Mouse (Mus musculus): ENCODE measurements around the gene Onecut1.

Onecut1 gene

DNA sequence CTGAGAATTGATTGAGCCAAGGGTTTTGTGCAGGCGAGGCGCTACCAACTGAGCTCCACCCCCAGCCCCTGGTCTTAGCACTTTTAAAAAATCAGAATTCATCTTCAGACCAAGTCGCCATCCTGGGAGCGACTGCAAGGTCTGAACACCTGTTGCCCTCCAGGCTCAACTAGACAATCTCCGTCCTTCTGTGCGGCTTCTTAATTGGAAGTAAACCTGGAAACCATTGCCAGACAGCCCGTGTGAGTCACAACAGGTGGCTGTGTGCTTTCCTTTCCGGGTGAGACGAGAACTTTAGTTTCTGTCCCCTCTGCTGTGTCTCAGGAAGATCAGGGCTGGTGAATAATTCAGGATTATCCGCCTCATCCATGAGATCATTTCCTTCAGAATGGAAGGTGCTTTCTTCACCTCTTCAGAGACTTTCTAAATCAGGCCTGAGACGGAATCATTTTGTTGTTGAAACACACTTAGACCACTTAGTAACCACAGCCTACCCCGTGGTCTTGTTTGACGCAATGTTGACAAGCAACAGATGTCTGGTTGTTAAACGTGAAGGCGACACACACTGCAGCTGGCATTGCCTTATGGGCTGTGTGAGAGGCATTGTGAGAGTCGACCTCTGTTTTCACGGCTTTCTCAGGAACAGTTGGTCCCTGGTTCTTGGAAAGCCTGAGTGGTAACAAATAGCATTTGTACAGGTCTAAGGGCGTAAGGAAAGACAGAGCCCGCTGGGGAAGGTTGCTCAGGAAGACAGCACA is 51.1 kb downstream of the Onecut1 start:
- DNase-seq, result no peak

GRCm38 (mm10) chr9:74915611-74916010 is 53.9 kb downstream of the Onecut1 start:
- DNase-seq, result no peak

DNA sequence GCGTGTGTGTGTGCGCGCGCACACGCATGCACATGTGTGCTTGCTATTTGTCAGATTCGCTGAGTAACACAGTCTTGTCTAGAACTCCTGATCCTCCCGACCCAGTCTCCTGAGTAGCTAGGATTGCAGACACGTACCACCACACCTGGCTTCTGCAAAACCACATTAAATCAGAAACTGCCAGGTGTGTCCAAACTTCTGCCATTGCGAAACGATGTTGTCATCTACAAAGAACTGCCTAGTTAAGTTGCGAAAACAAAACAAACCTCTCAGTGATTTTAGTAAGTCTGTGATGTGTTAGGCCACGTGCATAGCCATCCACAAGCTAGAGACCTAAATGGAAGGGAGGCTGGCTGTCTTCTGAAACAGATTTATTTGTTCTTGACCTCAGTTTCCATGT is 58.7 kb downstream of the Onecut1 start:
- DNase-seq, result no peak

DNA sequence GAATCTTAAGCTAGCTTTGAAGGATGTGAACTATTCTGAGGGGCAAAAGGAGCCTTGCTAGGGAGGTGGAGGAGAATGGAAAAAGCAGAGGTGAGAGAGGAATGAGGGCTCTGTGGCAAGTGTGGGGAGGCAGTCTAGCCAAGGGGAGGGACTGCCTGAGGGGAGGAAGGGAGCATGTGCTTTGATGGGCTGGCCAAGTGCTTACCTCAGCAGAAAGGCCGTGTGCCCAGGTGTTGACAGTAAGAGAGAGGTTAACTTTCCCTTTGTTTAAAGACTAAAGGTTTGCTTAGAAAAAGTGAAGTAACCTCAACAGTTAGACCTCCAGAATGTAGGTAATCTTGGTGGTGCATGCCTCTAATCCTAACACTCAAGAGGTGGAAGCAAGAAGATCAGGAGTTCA is 59.7 kb downstream of the Onecut1 start:
- DNase-seq, result no peak

DNA sequence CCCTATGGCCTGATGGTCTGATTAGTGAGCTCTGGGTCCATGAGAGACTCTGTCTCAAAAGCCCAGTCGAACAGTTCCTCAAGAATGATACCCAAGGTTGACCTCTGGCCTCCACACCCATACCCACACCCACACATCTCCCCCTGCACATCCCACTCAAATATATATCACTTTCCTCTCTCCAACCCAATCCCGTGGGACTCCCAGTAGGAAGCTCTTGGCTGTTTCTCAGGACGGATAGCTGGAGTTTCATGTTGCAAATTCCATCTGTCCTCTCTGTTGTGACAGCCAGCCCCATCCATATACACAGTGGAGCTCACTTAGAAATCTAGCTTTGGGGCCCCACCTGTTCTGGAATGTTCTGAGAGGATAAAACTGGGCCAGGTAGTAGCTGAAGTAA is 61.2 kb downstream of the Onecut1 start:
- no peak for DNase-seq

- no peak for DNase-seq
Observed at GRCm38 (mm10) chr9:74923291-74923977, 61.7 kb downstream of the Onecut1 start.

- no peak for DNase-seq
Observed at GRCm38 (mm10) chr9:74925220-74925769, 63.6 kb downstream of the Onecut1 start.

- no peak for DNase-seq
Observed at GRCm38 (mm10) chr9:74929981-74930423, 68.3 kb downstream of the Onecut1 start.

GRCm38 (mm10) chr9:74930653-74931052 is 68.9 kb downstream of the Onecut1 start:
- no peak for DNase-seq

DNA sequence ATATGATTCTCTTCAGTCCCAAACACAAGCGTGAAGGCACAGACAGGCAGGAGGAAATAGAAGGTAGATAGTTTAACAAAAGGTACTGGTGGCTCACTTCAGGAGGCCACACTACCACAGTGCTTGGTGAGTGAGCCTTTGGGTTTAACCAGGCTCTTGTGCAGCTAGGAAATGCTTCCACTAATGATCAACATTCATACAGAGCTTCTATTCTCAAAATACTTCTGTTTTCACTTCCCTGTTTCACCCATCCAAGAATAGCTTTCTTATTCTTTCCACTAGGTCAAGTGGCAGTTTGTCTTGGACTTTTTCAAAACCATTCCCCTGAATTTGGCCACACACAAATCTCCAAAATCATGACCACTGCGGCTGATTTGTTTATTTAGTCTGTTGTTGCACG is 73.6 kb downstream of the Onecut1 start:
- no peak for DNase-seq

DNA sequence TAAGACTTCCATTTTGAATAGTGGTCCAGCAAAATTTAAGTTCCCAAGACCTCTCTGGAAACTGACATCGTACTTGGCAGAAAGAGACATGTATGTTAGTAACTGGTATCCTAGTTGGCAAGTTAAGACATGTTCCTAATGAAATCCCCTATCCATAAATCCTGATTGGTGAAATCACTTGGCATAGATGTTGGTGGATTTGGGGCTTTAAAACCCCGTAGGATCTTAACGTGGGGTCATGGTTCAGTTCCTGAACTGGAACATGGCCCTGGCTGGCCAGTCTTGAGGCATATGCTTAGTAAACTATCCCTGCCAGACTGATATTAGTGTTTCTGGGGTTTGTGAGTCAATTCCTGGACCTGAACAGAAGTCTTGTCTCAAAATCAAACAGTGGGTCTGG is 76.0 kb downstream of the Onecut1 start:
- DNase-seq, result no peak

- no peak for DNase-seq
Observed at GRCm38 (mm10) chr9:74938670-74939534, 77.2 kb downstream of the Onecut1 start.

All from thymus, postnatal 14 days (tissue).